Mouse (Mus musculus): ENCODE data around the gene Coch. TPM values are rescaled to one million over a fixed set of nuclear protein-coding genes. Genes with fewer than 3 reads are reported as not detected.
A peak's percentile ranks its signal among the peaks of the same experiment; 100 is the strongest.

Gene Coch
- polyA plus RNA-seq, 1 experiment from 2014 or later, result 25.0 TPM

DNA sequence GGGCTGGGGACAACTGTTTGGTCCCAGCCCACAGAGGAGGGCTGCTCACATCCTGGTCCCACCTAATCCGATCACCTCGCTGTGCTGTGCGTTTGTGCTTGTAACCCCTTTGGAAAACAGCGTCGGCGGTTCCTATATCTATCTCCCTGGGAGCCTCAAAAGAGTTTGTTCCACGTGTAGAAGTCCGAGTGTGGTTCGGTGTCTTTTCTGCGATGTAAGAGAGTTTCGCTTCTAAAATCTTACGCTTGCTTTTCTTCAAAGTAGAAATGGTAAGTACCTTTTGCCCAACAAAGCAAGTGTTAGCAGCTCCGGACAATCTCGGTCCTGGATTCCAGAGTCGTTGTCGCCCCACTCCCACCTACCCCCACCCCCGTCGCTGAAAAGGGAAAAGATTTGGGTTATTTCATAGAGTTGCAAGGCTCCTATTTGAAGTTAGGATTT lies 909 bp downstream of the Coch start:
- peak overlapping the region; percentile 66; the same call in 1 of the 2 replicates for H3K9ac ChIP-seq
- H3K9me3 ChIP-seq, result no peaks in the 10 kb centered on the region
- H3K27ac ChIP-seq (replicated peaks), result no peak overlapping the region
- no peaks in the 10 kb centered on the region for H3K36me3 ChIP-seq
- 2% methylated on average over 18 of the region's 18 CpGs for WGBS
- peaks cover 18% of the 10 kb centered on the region for H3K27me3 ChIP-seq
- ATAC-seq (ENCODE audit: low FRiP score, low read depth), result peak; percentile 44; the same call in 1 of the 2 replicates
- peak overlapping the region; percentile 84 for H3K4me2 ChIP-seq
- peaks cover 18% of the 10 kb centered on the region for H3K4me1 ChIP-seq (replicated peaks)
- H3K4me3 ChIP-seq, result peak overlapping the region; percentile 81

DNA sequence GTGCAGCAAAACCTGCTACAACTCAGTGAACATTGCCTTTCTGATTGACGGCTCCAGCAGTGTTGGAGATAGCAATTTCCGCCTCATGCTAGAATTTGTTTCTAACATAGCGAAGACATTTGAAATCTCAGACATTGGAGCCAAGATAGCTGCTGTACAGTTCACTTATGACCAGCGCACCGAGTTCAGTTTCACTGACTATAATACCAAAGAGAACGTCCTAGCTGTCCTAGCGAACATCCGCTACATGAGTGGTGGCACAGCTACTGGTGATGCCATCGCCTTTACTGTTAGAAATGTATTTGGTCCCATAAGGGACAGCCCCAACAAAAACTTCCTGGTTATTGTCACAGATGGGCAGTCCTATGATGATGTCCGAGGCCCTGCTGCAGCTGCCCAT lies 10.2 kb downstream of the Coch start:
- Histone ChIP-seq H3K4me1 (replicated peaks) (no peaks in the 10 kb centered on the region), H3K9me3 (no peaks in the 10 kb centered on the region), H3K27me3 (no peaks in the 10 kb centered on the region), H3K27ac (replicated peaks) (no peak overlapping the region), H3K4me3 (no peak overlapping the region), H3K9ac (no peak overlapping the region), H3K36me3 (peaks cover 6% of the 10 kb centered on the region), H3K4me2 (no peak overlapping the region)
- 94% methylated on average over 10 of the region's 10 CpGs for WGBS
- ATAC-seq (ENCODE audit: low FRiP score, low read depth), result no peak

GRCm38 (mm10) chr12:51606138-51606537 lies 13.0 kb downstream of the Coch start:
- H3K36me3 ChIP-seq, result peaks cover 12% of the 10 kb centered on the region
- H3K4me3 ChIP-seq, result no peak overlapping the region
- H3K4me2 ChIP-seq, result no peak overlapping the region
- H3K4me1 ChIP-seq (replicated peaks), result no peaks in the 10 kb centered on the region
- no peak for ATAC-seq (ENCODE audit: low FRiP score, low read depth)
- H3K27me3 ChIP-seq, result no peaks in the 10 kb centered on the region
- no peaks in the 10 kb centered on the region for H3K9me3 ChIP-seq
- no peak overlapping the region for H3K9ac ChIP-seq
- no peak overlapping the region for H3K27ac ChIP-seq (replicated peaks)
- 89% methylated on average over 4 of the region's 4 CpGs for WGBS

DNA sequence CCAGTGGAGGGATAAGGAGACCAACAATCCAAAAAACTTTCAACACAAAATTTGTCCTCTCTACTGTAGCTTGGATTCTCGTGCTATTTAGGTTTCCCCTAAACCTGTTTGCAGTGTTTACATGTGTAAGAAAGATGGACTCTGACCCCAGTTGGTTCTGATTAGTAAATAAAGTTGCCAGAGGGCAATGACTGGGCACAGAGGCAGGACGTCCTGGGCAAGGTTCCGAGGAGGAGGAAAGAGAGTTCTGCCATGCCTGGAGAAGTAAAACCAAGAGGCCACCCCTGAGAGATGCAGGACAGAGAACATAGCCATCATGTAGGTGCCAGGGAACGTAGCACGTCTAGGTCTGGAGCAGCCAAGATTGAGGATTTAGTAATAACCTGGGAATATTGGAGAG lies 19.2 kb downstream of the Coch start:
- Histone ChIP-seq H3K4me3 (no peak overlapping the region), H3K4me1 (replicated peaks) (no peaks in the 10 kb centered on the region), H3K4me2 (no peak overlapping the region), H3K9ac (no peak overlapping the region), H3K27ac (replicated peaks) (no peak overlapping the region), H3K36me3 (peaks cover 34% of the 10 kb centered on the region), H3K27me3 (no peaks in the 10 kb centered on the region), H3K9me3 (no peaks in the 10 kb centered on the region)
- 0 out of 2 replicates have a peak, but pooled peaks have one; percentile 30 for ATAC-seq (ENCODE audit: low FRiP score, low read depth)
- WGBS, result 94% methylated on average over 5 of the region's 5 CpGs

DNA sequence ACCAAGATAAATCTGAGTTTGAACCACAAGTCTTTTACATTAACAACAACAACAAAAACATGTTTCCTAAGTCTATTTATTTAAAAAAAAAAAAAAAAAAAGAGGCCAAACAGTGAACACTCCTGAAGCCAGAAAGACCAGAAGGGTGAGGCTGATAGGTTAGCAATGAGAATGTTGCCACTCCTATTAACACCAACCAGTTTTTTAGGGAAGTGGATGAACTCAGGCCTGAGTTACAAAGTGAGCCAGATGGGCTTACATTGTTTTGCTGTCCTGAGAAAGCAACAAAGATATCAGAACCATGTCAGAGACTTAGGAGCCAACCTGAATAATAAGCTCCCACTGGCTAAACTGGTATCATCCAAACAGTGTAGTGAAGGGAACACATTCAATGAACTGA lies 27.4 kb downstream of the Coch start:
- no peak overlapping the region for H3K27ac ChIP-seq (replicated peaks)
- no peaks in the 10 kb centered on the region for H3K9me3 ChIP-seq
- H3K4me1 ChIP-seq (replicated peaks), result no peaks in the 10 kb centered on the region
- H3K4me2 ChIP-seq, result no peak overlapping the region
- H3K9ac ChIP-seq, result no peak overlapping the region
- peaks cover 26% of the 10 kb centered on the region for H3K36me3 ChIP-seq
- no peak overlapping the region for H3K4me3 ChIP-seq
- no peaks in the 10 kb centered on the region for H3K27me3 ChIP-seq
- no peak for ATAC-seq (ENCODE audit: low FRiP score, low read depth)

DNA sequence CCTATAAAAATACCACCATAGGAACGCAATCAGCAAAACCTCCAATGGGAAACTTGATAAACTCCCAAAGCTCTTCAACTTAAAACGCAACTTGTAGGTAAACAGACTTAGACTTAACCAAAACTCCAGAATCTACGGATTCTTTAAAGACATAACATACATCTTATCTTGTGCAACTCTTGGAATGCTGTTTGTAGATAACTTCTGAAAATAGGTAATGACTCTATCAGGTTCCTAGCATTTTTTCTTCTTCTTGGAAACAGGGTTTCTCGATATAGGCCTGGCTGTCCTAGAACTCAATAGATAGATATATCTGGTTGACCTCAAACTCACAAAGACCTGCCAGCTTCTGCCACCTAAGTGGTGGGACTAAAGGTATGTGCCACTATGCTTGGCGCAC lies 28.0 kb downstream of the Coch start:
- no peak overlapping the region for H3K9ac ChIP-seq
- no peaks in the 10 kb centered on the region for H3K27me3 ChIP-seq
- H3K4me1 ChIP-seq (replicated peaks), result no peaks in the 10 kb centered on the region
- no peak overlapping the region for H3K4me3 ChIP-seq
- no peak overlapping the region for H3K27ac ChIP-seq (replicated peaks)
- no peaks in the 10 kb centered on the region for H3K9me3 ChIP-seq
- ATAC-seq (ENCODE audit: low FRiP score, low read depth), result no peak
- no peak overlapping the region for H3K4me2 ChIP-seq
- H3K36me3 ChIP-seq, result peaks cover 26% of the 10 kb centered on the region
- 95% methylated on average over 5 of the region's 5 CpGs for WGBS

GRCm38 (mm10) chr12:51622670-51623365 lies 29.7 kb downstream of the Coch start:
- H3K9me3 ChIP-seq, result no peaks in the 10 kb centered on the region
- H3K4me3 ChIP-seq, result no peak overlapping the region
- H3K36me3 ChIP-seq, result peaks cover 18% of the 10 kb centered on the region
- peak; percentile 85 for ATAC-seq (ENCODE audit: low FRiP score, low read depth)
- no peak overlapping the region for H3K27ac ChIP-seq (replicated peaks)
- no peaks in the 10 kb centered on the region for H3K4me1 ChIP-seq (replicated peaks)
- no peak overlapping the region for H3K9ac ChIP-seq
- 72% methylated on average over 5 of the region's 5 CpGs for WGBS
- H3K4me2 ChIP-seq, result no peak overlapping the region
- no peaks in the 10 kb centered on the region for H3K27me3 ChIP-seq

- Histone ChIP-seq H3K4me1 (replicated peaks) (no peaks in the 10 kb centered on the region), H3K9me3 (no peaks in the 10 kb centered on the region), H3K27ac (replicated peaks) (no peak overlapping the region), H3K4me3 (no peak overlapping the region), H3K36me3 (peaks cover 14% of the 10 kb centered on the region; the same call in 1 of the 2 replicates), H3K9ac (no peak overlapping the region), H3K4me2 (no peak overlapping the region), H3K27me3 (no peaks in the 10 kb centered on the region)
- ATAC-seq (ENCODE audit: low FRiP score, low read depth), result peak; percentile 65
Observed at GRCm38 (mm10) chr12:51623366-51623694, 30.2 kb downstream of the Coch start.

DNA sequence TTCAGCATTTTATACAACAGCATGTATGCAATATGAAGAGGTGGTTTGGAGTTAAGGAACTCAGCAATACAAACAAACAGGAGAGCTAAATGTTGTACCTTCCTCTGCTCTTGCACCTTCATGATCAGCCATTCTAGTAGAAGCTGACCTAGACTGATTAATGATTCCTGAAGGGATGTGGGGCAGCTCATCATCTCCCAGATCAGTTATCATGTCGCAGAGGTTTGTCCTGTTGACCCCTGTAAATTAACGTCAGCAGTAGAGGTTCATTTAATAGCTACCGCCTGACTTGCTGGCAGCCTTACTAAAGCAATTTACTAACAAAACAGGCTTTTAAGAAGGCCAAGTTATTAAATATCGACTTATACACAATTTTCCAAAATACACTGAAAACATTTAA lies 40.3 kb downstream of the Coch start:
- ATAC-seq (ENCODE audit: low FRiP score, low read depth), result no peak
- no peaks in the 10 kb centered on the region for H3K4me1 ChIP-seq (replicated peaks)
- H3K27me3 ChIP-seq, result no peaks in the 10 kb centered on the region
- H3K36me3 ChIP-seq, result no peaks in the 10 kb centered on the region
- H3K27ac ChIP-seq (replicated peaks), result no peak overlapping the region
- no peak overlapping the region for H3K4me3 ChIP-seq
- WGBS, result 73% methylated on average over 4 of the region's 4 CpGs
- H3K9ac ChIP-seq, result no peak overlapping the region
- H3K9me3 ChIP-seq, result no peaks in the 10 kb centered on the region
- no peak overlapping the region for H3K4me2 ChIP-seq

- H3K27ac ChIP-seq (replicated peaks), result no peak overlapping the region
- no peak overlapping the region for H3K9ac ChIP-seq
- ATAC-seq (ENCODE audit: low FRiP score, low read depth), result no peak
- no peaks in the 10 kb centered on the region for H3K36me3 ChIP-seq
- WGBS, result 97% methylated on average over 2 of the region's 2 CpGs
- no peaks in the 10 kb centered on the region for H3K4me1 ChIP-seq (replicated peaks)
- no peaks in the 10 kb centered on the region for H3K27me3 ChIP-seq
- H3K4me2 ChIP-seq, result no peak overlapping the region
- no peak overlapping the region for H3K4me3 ChIP-seq
- H3K9me3 ChIP-seq, result no peaks in the 10 kb centered on the region
Observed at GRCm38 (mm10) chr12:51636260-51636659, 43.1 kb downstream of the Coch start.

DNA sequence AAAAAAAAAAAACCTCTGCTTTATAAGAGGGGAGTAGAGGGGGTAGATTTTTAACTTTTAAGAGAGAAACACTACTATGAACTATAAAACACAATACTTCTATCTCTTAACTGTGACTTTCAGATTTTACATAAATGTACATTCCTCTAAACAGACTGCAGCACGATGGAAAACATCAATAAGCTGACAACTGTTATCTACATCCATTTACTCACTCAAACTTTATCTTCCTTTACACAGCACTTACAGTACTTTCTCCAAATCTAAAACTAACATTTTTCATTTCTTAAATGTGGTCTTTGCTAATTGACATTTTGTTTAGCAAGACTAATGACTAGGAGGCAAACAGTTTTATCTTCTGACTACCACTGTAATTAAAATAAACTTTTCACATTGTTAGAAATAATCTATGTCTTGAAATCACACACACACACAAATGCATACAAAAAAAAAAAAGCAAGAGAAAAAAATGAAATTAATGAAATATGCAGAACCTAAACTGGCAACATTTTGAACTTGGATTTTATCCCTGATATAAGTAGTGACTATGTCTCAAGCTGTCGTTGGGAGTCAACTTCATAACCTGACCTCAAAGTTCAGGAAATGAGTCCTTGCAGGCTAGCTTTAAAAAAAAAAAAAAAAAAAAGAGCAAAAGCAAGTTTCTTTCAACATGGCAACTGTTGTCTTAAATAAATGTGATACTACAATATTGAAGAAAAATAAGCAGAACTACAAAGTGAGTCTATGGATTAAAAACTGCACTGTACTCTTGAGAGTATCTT lies 43.7 kb downstream of the Coch start:
- WGBS, result 85% methylated on average over 2 of the region's 2 CpGs
- no peak overlapping the region for H3K4me2 ChIP-seq
- H3K9ac ChIP-seq, result no peak overlapping the region
- no peaks in the 10 kb centered on the region for H3K36me3 ChIP-seq
- H3K27ac ChIP-seq (replicated peaks), result no peak overlapping the region
- no peaks in the 10 kb centered on the region for H3K4me1 ChIP-seq (replicated peaks)
- no peaks in the 10 kb centered on the region for H3K9me3 ChIP-seq
- H3K4me3 ChIP-seq, result no peak overlapping the region
- no peak for ATAC-seq (ENCODE audit: low FRiP score, low read depth)
- H3K27me3 ChIP-seq, result no peaks in the 10 kb centered on the region

GRCm38 (mm10) chr12:51641871-51642270 lies 48.7 kb downstream of the Coch start:
- Histone ChIP-seq H3K4me2 (no peak overlapping the region), H3K9me3 (no peaks in the 10 kb centered on the region), H3K27me3 (no peaks in the 10 kb centered on the region), H3K27ac (replicated peaks) (no peak overlapping the region), H3K9ac (no peak overlapping the region), H3K36me3 (peaks cover 1% of the 10 kb centered on the region; the same call in 1 of the 2 replicates), H3K4me1 (replicated peaks) (no peaks in the 10 kb centered on the region), H3K4me3 (no peak overlapping the region)
- WGBS, result 78% methylated on average over 6 of the region's 6 CpGs
- no peak for ATAC-seq (ENCODE audit: low FRiP score, low read depth)
